Mouse (Mus musculus): Measurements from ENCODE around the gene Gm2174. TPM values are rescaled to one million over a fixed set of nuclear protein-coding genes. Genes with fewer than 3 reads are reported as not detected.
A peak's percentile ranks its signal among the peaks of the same experiment; 100 is the strongest.

Gm2174 gene
- total RNA-seq, 2 experiments from 2014 or later, result not detected

DNA sequence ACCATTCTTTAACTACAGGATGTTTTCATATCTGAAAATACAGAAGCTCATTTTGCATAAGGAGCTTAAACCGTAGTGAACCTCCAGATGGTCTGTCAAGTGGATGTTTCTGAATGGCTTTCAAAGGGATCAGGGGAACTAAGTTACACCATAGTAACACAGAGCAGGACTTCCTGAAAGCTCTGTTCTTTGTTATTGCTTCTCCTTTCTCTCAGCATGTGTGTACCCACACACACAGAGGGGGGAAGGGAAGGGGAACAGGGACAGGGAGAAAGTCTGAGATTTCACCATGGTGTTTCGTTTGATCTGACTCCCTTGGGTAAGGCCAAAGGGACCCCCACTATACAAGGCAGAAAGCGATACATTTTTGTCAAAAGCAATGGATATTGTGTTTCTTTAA lies 34.1 kb downstream of the Gm2174 start:
- no peak for DNase-seq (ENCODE audit: low spot score in 2 of 2)
- intact Hi-C loops (cut with DNase I), result no loop called here

DNA sequence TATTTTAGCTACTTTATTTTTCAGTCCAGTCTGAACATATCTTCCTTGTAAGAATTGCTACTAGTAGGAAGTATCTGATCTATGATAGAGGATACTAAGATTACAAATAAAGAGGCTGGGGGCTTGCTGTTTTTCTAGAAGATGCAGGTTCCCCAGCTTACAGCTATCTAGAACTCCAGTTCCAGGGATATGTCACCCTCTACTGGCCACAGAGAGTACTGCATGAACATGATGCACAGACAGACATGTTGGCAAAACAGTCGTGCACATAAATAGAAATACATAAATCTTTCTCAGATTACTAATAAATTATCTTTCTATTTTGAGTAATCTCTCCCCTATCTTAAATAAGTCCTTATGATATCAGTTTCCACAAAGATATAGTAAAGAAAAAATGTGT lies 42.0 kb downstream of the Gm2174 start:
- peak; percentile 8 to 55 for DNase-seq (ENCODE audit: low spot score in 2 of 2)
- intact Hi-C loops (cut with DNase I), result loop anchor here (1.0 kb wide), 1 partner anchor 62 kb away; no protein-coding TSS in a partner anchor

DNA sequence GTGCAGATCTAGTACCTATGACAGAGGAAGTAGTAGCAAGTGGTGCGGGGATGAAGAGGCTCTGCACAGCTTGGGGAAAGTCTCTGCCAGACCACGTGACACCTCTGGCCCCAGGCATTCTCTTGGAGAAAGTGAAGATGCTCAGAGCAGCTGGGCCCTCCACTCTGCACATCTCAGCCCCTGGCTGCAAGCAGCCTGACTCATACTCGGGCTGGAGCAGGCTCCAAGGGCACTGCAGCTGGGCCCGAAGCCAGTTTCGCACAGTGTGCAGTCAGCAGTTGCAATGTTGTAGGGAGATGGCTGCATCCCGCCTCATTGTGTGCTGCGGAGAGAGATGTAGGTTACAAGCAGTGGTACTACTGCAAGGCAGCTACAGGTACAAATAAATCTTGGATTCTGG lies 49.5 kb downstream of the Gm2174 start:
- DNase-seq (ENCODE audit: low spot score in 2 of 2), result no peak
- intact Hi-C loops (cut with DNase I), result no loop called here

Other genes with a start within 250 kb of the Gm2174 start
- gene Gm773, start 235.1 kb upstream of the Gm2174 start, total RNA-seq (2021), result not detected
- gene Zfp449, start 101.6 kb upstream of the Gm2174 start, total RNA-seq (2021), result 1 to 10 TPM; 3.1 to 3.8 TPM
- gene Smim10l2a, start 73.4 kb upstream of the Gm2174 start, total RNA-seq (2021), result 10 to 100 TPM; 21.0 to 21.9 TPM
- 10 to 100 TPM; 22.8 to 41.0 TPM for gene Ints6l, start 6.9 kb downstream of the Gm2174 start, total RNA-seq (2021)
- gene Gm10477, start 76.8 kb downstream of the Gm2174 start, total RNA-seq (2021), result not detected
- not detected for gene Gm648, start 101.6 kb downstream of the Gm2174 start, total RNA-seq (2021)
- 10 to 100 TPM; 26.0 to 26.8 TPM for gene Mmgt1, start 150.1 kb downstream of the Gm2174 start, total RNA-seq (2021)
- gene Slc9a6, start 161.8 kb downstream of the Gm2174 start, total RNA-seq (2021), result 100 to 1,000 TPM in 1 of 2 experiments, 10 to 100 TPM in 1; 97.3 to 103 TPM